Mouse (Mus musculus) kidney, embryonic 15.5 days (tissue): ENCODE data around the gene Sgcb. TPM values are rescaled to one million over a fixed set of nuclear protein-coding genes. Genes with fewer than 3 reads are reported as not detected.

Experiments
- ATAC-seq: fragments of 200-750 bp; cut with Nextera tagmentation; replicated peaks from 2 replicates; pipeline ENCODE4 v1.8.0; 2017; ENCODE audit warnings: moderate TSS enrichment; ENCODE audit not compliant: low FRiP score
- H3K27ac ChIP-seq: fragments of 300-500 bp; sonication (generic); 2 replicates; pipeline ENCODE4 v1.5.1; 2015; ENCODE audit warnings: mild to moderate bottlenecking, inconsistent platforms
- H3K27me3 ChIP-seq: fragments of 300-500 bp; sonication (generic); 2 replicates; pipeline ENCODE4 v1.6.1; 2015; ENCODE audit warnings: inconsistent platforms
- H3K36me3 ChIP-seq: fragments of 300-500 bp; sonication (generic); 2 replicates; pipeline ENCODE4 v1.6.1; 2015; ENCODE audit warnings: inconsistent platforms
- H3K4me1 ChIP-seq: fragments of 300-500 bp; sonication (generic); 2 replicates; pipeline ENCODE4 v1.6.1; 2015; ENCODE audit warnings: inconsistent platforms
- H3K4me2 ChIP-seq: fragments of 300-500 bp; sonication (generic); 2 replicates; pipeline ENCODE4 v1.6.1; 2015; ENCODE audit warnings: moderate library complexity, mild to moderate bottlenecking, inconsistent platforms
- H3K4me3 ChIP-seq: fragments of 300-500 bp; sonication (generic); replicated peaks from 2 replicates; pipeline ENCODE4 v1.5.1; 2015; ENCODE audit warnings: mild to moderate bottlenecking, inconsistent platforms
- H3K9ac ChIP-seq: fragments of 300-500 bp; sonication (generic); 2 replicates; pipeline ENCODE4 v1.6.1; 2015; ENCODE audit warnings: mild to moderate bottlenecking, inconsistent platforms
- H3K9me3 ChIP-seq: fragments of 300-500 bp; sonication (generic); replicated peaks from 2 replicates; pipeline ENCODE4 v1.6.1; 2016; ENCODE audit warnings: inconsistent platforms
- WGBS: fragments of 180-500 bp; shearing (Covaris S2); methylation state at CpG from one replicate; pipeline ENCODE4 v1.1.7; 2015; ENCODE audit warnings: mixed read lengths; 5-methylcytosine and 5-hydroxymethylcytosine counted together
- polyA plus RNA-seq: library from polyadenylated mRNA; unstranded; fragments of >200 nt; fragmentation: Nextera tagmentation; extraction: Ambion mirVana; gene quantifications from 2 replicates; pipeline ENCODE4 v1.2.1, GENCODE M21; 2015

The Sgcb gene
- polyA plus RNA-seq, 1 experiment from 2014 or later, result 25.0 TPM

GRCm38 (mm10) chr5:73669386-73669785 lies 21.8 kb upstream of the Sgcb start:
- Histone ChIP-seq H3K27me3 (no peaks in the 10 kb centered on the region), H3K36me3 (no peaks in the 10 kb centered on the region), H3K9me3 (no peaks in the 10 kb centered on the region), H3K4me1 (peaks cover 10% of the 10 kb centered on the region), H3K4me2 (peak overlapping the region; percentile 55), H3K4me3 (peak overlapping the region; percentile 18; the same call in 1 of the 2 replicates), H3K27ac (no peak overlapping the region), H3K9ac (no peak overlapping the region)
- 0 out of 2 replicates have a peak, but pooled peaks have one; percentile 46 for ATAC-seq
- 40% methylated on average over 26 of the region's 26 CpGs for WGBS

- no peaks in the 10 kb centered on the region for H3K36me3 ChIP-seq
- no peak for ATAC-seq
- no peak overlapping the region for H3K4me2 ChIP-seq
- no peaks in the 10 kb centered on the region for H3K27me3 ChIP-seq
- no peaks in the 10 kb centered on the region for H3K9me3 ChIP-seq
- H3K4me3 ChIP-seq, result no peak overlapping the region
- H3K4me1 ChIP-seq, result peaks cover 10% of the 10 kb centered on the region
- no peak overlapping the region for H3K9ac ChIP-seq
- WGBS, result 72% methylated on average over 2 of the region's 2 CpGs
- H3K27ac ChIP-seq, result no peak overlapping the region
Observed at GRCm38 (mm10) chr5:73667877-73668276, 20.3 kb upstream of the Sgcb start.

GRCm38 (mm10) chr5:73666695-73667094 lies 19.1 kb upstream of the Sgcb start:
- WGBS, result 69% methylated on average over 2 of the region's 2 CpGs
- ATAC-seq, result no peak

DNA sequence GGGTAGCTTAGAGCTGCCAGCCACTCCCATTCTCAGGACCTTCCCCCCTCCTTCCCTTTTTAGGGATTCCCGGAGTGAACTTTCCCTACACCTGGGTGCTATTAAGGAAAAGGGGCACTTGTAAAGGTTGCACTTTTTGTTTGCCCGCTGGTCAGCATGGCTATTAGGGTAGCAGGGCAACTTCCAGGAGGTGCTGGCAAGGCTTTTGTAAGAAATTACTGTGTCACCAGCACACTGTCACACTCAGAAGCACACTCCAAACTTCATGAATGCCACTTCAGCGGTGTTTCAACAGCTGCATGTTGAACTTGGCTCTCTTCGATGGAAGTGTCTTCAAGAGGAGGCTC lies 4.2 kb upstream of the Sgcb start:
- Histone ChIP-seq H3K36me3 (no peaks in the 10 kb centered on the region), H3K4me3 (peak overlapping the region; percentile 51)

More at GRCm38 (mm10) chr5:73666695-73667094, 19.1 kb upstream of the Sgcb start:
- Histone ChIP-seq H3K4me2 (no peak overlapping the region), H3K27ac (no peak overlapping the region), H3K27me3 (no peaks in the 10 kb centered on the region), H3K4me3 (no peak overlapping the region), H3K9me3 (no peaks in the 10 kb centered on the region), H3K9ac (no peak overlapping the region), H3K36me3 (no peaks in the 10 kb centered on the region), H3K4me1 (peaks cover 10% of the 10 kb centered on the region)

DNA sequence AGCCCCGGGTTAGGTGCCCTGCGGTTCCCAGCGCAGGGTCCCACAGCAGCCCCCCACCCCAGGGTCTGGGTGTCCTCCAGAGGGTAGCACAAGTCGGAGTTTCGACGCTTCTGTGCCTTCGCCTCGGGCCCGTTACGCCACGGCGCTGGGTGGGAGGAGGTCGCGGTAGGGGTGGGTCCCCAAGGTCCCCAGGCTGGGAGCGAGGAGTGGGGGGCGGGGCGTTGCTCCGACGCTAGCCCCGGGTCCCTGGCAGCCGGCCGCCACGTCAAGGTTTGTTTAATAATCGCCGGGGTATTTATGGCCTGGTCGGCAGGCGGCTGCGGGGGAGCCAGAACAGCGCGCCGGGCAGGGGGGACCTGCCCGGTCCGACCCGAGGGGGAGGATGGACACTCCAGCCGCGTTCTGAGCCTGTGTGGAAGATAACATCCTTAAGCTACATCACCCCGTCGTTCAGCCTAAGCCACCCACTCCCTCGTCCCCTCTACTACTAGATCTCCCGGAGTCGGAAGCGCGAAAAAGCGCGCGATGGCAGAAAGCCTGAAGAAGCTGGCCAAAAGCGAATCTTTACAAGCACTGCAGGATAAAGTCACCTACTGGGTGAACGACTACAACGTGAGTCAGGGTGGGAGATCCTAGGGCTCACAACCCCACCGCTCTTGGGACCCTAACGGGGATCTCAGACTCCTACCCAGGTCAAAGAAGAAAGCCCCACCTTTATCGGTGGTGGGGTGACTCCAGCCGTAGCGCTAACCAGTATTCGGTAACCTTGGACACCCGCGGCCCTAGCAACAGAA lies 3.7 kb upstream of the Sgcb start, which contains the start of gene Spata18:
Gene Spata18, plus strand, starts transcription at position 319 of the 794 bp plus-strand sequence.
- Histone ChIP-seq H3K4me3 (peak within 1 kb of the TSS; percentile 51), H3K4me2 (peak within 1 kb of the TSS; percentile 93), H3K27me3 (peaks cover 75% of the 10 kb centered on the region), H3K36me3 (no peaks in the 10 kb centered on the region), H3K27ac (no peak within 1 kb of the TSS), H3K9me3 (no peaks in the 10 kb centered on the region), H3K4me1 (peaks cover 30% of the 10 kb centered on the region), H3K9ac (peak within 1 kb of the TSS; percentile 40; the same call in 1 of the 2 replicates)
- under 1% methylated on average over 57 of the region's 57 CpGs for WGBS
- ATAC-seq, result no peak

More for the DNA sequence above, 4.2 kb upstream of the Sgcb start:
- WGBS, result under 1% methylated on average over 4 of the region's 4 CpGs
- H3K9ac ChIP-seq, result no peak overlapping the region
- H3K4me1 ChIP-seq, result peaks cover 26% of the 10 kb centered on the region
- peaks cover 75% of the 10 kb centered on the region for H3K27me3 ChIP-seq
- no peak for ATAC-seq
- no peaks in the 10 kb centered on the region for H3K9me3 ChIP-seq
- H3K27ac ChIP-seq, result no peak overlapping the region
- H3K4me2 ChIP-seq, result peak overlapping the region; percentile 93

DNA sequence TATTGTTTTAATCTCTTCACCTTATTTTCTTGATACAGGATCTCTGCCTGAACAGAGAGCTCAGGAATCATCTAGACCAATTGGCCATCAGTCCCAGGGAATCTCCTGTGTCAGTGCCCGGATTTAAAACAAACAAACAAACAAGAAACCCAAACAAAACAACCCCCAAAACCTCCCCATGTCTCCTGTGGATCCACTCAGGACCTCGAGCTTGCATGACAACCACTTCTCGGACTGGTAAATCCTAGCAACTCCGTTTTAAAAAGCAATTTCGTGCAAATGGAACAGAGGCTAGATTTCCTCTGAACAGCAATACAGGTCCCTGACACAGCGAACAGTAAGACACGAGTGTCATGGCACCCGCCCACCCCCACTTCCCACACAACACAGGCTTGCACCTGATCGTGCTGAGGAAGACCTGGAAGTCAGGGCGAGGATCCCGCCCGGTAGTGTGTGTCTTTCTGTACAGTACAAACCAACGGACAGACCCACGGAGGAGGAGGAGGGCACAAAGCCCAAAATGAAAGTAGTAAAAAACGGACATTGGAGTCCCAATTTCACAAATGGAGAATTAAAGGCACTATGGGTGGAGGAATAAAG lies 2.9 kb upstream of the Sgcb start:
- peaks cover 31% of the 10 kb centered on the region for H3K4me1 ChIP-seq
- H3K36me3 ChIP-seq, result no peaks in the 10 kb centered on the region
- H3K4me3 ChIP-seq, result peak overlapping the region; percentile 51
- H3K27me3 ChIP-seq, result peaks cover 74% of the 10 kb centered on the region
- no peak for ATAC-seq
- no peak overlapping the region for H3K27ac ChIP-seq
- H3K9ac ChIP-seq, result no peak overlapping the region; the same call in 1 of the 2 replicates
- H3K4me2 ChIP-seq, result peak overlapping the region; percentile 93
- WGBS, result under 1% methylated on average over 15 of the region's 15 CpGs
- H3K9me3 ChIP-seq, result no peaks in the 10 kb centered on the region

DNA sequence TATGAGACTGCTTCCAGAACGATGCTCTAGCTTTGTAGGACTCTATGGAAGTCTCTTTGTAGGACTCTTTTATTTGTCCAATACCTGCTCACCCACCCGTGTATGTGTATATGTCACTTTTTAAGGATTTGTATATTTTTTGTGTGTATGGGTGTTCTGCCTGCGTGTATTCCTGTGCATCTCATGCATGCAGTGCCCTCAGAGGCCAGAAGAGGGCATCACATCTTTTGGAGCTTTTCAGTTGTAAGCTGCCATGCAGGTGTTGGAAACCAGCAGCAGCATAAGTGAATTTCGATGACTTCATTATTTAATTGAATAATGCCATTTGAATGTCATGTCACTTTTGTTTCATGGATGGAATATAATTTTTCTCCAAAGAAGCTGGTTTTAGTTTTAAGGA lies 5.5 kb downstream of the Sgcb start:
- no peak for ATAC-seq
- Histone ChIP-seq H3K4me1 (0 out of 2 replicates have a peak, but pooled peaks cover 5% of the 10 kb centered on the region), H3K4me3 (no peak overlapping the region), H3K9ac (no peak overlapping the region), H3K9me3 (no peaks in the 10 kb centered on the region), H3K36me3 (peaks cover 20% of the 10 kb centered on the region), H3K27ac (no peak overlapping the region), H3K4me2 (no peak overlapping the region), H3K27me3 (no peaks in the 10 kb centered on the region)
- WGBS, result 85% methylated on average over 4 of the region's 4 CpGs

DNA sequence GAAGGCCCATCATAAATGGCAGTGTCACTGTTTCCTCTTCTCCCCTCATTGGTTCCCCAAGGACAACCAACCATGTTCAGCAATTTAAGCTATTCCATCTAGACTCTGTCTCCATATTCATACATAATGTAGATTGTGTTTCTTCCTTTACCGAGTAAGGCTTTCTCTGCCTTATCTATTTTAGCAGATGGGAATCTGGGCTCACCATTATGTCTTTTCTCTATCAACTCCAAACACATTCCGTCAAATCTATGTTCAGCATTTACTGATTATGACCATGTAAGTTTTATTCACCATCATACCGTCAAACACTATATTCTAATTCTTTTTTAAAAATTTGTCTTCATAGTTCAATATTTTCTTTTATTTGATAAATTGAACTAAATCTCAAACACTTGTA lies 6.5 kb downstream of the Sgcb start:
- no peaks in the 10 kb centered on the region for H3K4me1 ChIP-seq
- no peak for ATAC-seq
- WGBS, result 92% methylated on average over 3 of the region's 3 CpGs

GRCm38 (mm10) chr5:73637337-73638107 lies 10.1 kb downstream of the Sgcb start:
- Histone ChIP-seq H3K27me3 (no peaks in the 10 kb centered on the region), H3K9me3 (0 out of 2 replicates have a peak, but pooled peaks cover 3% of the 10 kb centered on the region), H3K27ac (no peak overlapping the region), H3K9ac (no peak overlapping the region), H3K4me1 (no peaks in the 10 kb centered on the region), H3K4me2 (no peak overlapping the region), H3K36me3 (peaks cover 40% of the 10 kb centered on the region), H3K4me3 (no peak overlapping the region)
- WGBS, result 47% methylated on average over 8 of the region's 8 CpGs
- ATAC-seq, result no peak; the same call in 1 of the 2 replicates

More for the DNA sequence above, 6.5 kb downstream of the Sgcb start:
- H3K4me3 ChIP-seq, result no peak overlapping the region
- no peaks in the 10 kb centered on the region for H3K9me3 ChIP-seq
- H3K27me3 ChIP-seq, result no peaks in the 10 kb centered on the region
- H3K4me2 ChIP-seq, result no peak overlapping the region
- H3K27ac ChIP-seq, result no peak overlapping the region
- H3K9ac ChIP-seq, result no peak overlapping the region
- peaks cover 20% of the 10 kb centered on the region for H3K36me3 ChIP-seq

- no peak overlapping the region for H3K9ac ChIP-seq
- ATAC-seq, result no peak
- no peak overlapping the region for H3K27ac ChIP-seq
- H3K4me2 ChIP-seq, result no peak overlapping the region
- no peak overlapping the region for H3K4me3 ChIP-seq
- H3K4me1 ChIP-seq, result no peaks in the 10 kb centered on the region
- WGBS, result 64% methylated on average over 8 of the region's 8 CpGs
- H3K27me3 ChIP-seq, result no peaks in the 10 kb centered on the region
- peaks cover 20% of the 10 kb centered on the region for H3K36me3 ChIP-seq
- H3K9me3 ChIP-seq, result 0 out of 2 replicates have a peak, but pooled peaks cover 3% of the 10 kb centered on the region
Observed at GRCm38 (mm10) chr5:73633141-73633540, 14.4 kb downstream of the Sgcb start.

DNA sequence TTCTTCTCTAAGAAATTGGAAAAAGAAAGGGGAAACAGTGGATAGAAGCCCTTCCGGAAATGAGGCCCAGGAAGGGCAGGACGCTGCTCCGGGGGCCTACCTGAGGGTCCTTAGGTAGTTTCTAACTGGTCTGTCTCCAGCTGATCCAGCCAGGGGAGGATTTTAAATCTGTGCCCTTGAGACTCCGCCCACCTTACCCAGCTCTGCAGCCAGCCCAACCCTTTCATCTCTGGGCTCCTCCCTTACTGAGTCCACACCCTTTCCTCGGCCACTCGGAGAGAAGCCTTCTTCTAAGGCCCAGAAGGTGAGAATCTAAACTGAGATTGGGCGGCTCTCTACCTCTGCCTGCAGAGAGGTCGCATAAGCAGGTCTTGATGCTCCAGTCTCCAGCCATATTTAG lies 15.3 kb downstream of the Sgcb start, which contains the start of gene Lrrc66:
Gene Lrrc66, minus strand, starts transcription at position 236 of the 400 bp plus-strand sequence.
- Histone ChIP-seq H3K27me3 (no peaks in the 10 kb centered on the region), H3K36me3 (peaks cover 20% of the 10 kb centered on the region), H3K9me3 (0 out of 2 replicates have a peak, but pooled peaks cover 3% of the 10 kb centered on the region), H3K9ac (no peak within 1 kb of the TSS), H3K4me2 (no peak within 1 kb of the TSS), H3K4me3 (no peak within 1 kb of the TSS), H3K27ac (no peak within 1 kb of the TSS), H3K4me1 (no peaks in the 10 kb centered on the region)
- 76% methylated on average over 8 of the region's 8 CpGs for whole genome bisulfite sequencing
- ATAC-seq, result no peak
